Mouse (Mus musculus) CH12.LX (cell line): ENCODE data around the gene Upf1.

Source experiments
- CTCF ChIP-seq, 2 experiments: IDR thresholded peaks in 1 of 2; conservative IDR thresholded peaks in 1 of 2; 2 replicates each; pipeline ENCODE4 v1.5.1; 2011 to 2012; ENCODE audit warnings: low read depth in 2 of 2, low read length in 2 of 2, improper control_type of control experiment in 1 of 2, inconsistent platforms in 1 of 2, mild to moderate bottlenecking in 1 of 2, moderate library complexity in 1 of 2
- ELF1 ChIP-seq: IDR thresholded peaks from 2 replicates; pipeline ENCODE4 v1.6.1; 2014; ENCODE audit warnings: low read depth, mild to moderate bottlenecking, inconsistent platforms, low read length, improper control_type of control experiment
- EP300 ChIP-seq: IDR thresholded peaks from 2 replicates; pipeline ENCODE4 v1.6.1; 2011; ENCODE audit warnings: low read length, improper control_type of control experiment
- MYC ChIP-seq: IDR thresholded peaks from 2 replicates; pipeline ENCODE4 v1.6.1; 2011; ENCODE audit warnings: low read depth, mild to moderate bottlenecking, improper control_type of control experiment, low read length
- NRF1 ChIP-seq: IDR thresholded peaks from 2 replicates; pipeline ENCODE4 v1.6.1; 2014; ENCODE audit warnings: low read depth, mild to moderate bottlenecking, inconsistent platforms, low read length, improper control_type of control experiment, moderate library complexity
- POLR2A ChIP-seq: IDR thresholded peaks from 2 replicates; pipeline ENCODE4 v1.6.1; 2011; ENCODE audit warnings: low read depth, mild to moderate bottlenecking, improper control_type of control experiment, low read length
- RCOR1 ChIP-seq: conservative IDR thresholded peaks from 2 replicates; pipeline ENCODE4 v1.6.1; 2012; ENCODE audit warnings: low read depth, mild to moderate bottlenecking, inconsistent platforms, low read length, improper control_type of control experiment

DNA sequence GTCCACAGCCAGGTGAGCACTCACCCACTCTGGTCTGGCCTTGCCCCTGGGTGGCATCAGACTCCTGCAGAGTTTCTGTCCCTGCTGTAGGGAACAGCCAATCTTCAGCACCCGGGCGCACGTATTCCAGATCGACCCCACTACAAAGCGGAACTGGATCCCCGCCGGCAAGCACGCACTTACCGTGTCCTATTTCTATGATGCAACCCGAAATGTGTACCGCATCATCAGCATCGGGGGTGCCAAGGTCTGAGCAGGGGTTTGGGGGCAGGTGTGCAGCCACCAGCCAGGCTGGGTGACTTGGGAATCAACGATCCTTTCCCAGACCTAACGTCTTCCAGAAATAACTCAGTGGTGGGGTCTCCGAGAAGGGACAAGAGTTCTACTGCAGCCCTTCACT is 67.8 kb downstream of the Upf1 start:
- TF ChIP-seq MYC, result no peak
- no peak for TF ChIP-seq CTCF (conservative IDR thresholded peaks at IDR 0.05 in 1 of 2, IDR thresholded peaks at IDR 0.05 in 1 of 2; ENCODE audit: low read depth in 2 of 2, low read length in 2 of 2)
- TF ChIP-seq POLR2A, result no peak
- TF ChIP-seq EP300, result no peak
- TF ChIP-seq ELF1, result no peak
- no peak for TF ChIP-seq NRF1
- no peak for TF ChIP-seq RCOR1
